Mouse (Mus musculus): ENCODE measurements around the gene Maml2. TPM values are rescaled to one million over a fixed set of nuclear protein-coding genes. Genes with fewer than 3 reads are reported as not detected.
A peak's percentile ranks its signal among the peaks of the same experiment; 100 is the strongest.

Maml2 gene
- polyA plus RNA-seq, 1 experiment from 2014 or later, result 10.0 TPM

DNA sequence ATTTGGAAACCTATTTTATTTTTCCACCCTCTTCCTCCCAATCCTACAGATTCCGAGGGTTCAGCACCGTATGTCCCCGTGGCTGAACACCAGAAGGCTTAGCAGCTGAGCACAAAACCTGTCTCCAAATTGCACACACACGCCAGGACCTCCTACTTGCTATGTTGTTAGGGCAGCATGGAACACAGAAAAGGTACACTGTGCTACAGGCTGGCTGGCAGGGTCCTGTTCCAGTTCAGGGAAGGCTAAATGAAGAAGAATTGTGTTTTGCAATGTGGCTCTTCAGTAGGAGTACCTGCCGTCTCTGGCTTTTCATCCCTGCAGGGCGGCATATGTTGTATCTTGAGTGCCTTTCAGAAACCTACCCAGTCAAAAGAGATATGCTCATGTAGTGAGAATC, 300.0 kb downstream of the Maml2 start:
- Histone ChIP-seq H3K27ac (no peak overlapping the region), H3K9me3 (replicated peaks; ENCODE audit: low read length) (no peaks in the 10 kb centered on the region), H3K9ac (ENCODE audit: low read depth, low read length) (no peak overlapping the region), H3K4me1 (replicated peaks; ENCODE audit: insufficient read depth, low read length) (no peaks in the 10 kb centered on the region), H3K4me2 (ENCODE audit: low read length) (no peak overlapping the region), H3K4me3 (replicated peaks; ENCODE audit: low read depth, low read length) (no peak overlapping the region), H3K36me3 (ENCODE audit: insufficient read depth, low read length) (no peaks in the 10 kb centered on the region), H3K27me3 (ENCODE audit: insufficient read depth, low read length) (no peaks in the 10 kb centered on the region)
- DNase-seq (ENCODE audit: low spot score), result no peak
- ATAC-seq (replicated peaks; ENCODE audit: low FRiP score, low read depth), result no peak
- no peak for TF ChIP-seq CTCF (IDR thresholded peaks at IDR 0.05; ENCODE audit: low read depth)
- 86% methylated on average over 6 of the region's 6 CpGs for WGBS

DNA sequence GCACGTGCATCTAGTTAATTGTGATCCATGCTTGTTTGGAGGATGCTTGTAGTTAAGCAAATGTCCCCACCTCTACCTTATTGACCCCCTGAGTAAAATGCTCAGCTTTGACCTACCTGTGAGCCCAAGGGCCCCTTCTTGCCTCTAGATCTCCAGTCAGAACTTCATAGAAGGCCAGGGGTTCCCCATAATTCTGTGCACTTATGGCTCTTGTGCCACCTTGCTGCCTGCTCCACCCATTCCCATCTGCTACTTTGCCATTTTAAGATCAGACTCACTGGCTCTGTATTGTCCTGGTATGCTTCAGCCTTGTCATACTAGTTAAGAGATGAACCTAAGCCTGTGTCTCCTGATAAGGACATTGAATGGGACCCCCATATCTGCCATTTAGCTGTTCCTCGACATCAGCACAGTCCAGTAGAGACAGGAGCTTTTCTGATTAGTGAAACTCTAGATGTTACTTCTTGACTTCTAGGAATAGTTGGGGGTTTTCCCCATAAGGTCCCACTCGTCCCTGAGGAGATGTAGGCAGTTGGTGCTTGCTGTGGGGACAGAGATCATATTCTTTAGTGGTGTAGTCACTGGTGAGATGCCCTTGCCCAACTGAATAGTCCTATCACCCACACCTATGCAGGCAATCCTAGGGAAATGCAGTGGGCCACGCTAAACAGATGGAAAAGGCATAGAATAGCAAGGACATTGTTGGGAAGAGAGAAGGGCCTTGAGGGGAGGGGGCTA, 301.0 kb downstream of the Maml2 start:
- Histone ChIP-seq H3K27ac (no peak overlapping the region), H3K4me1 (replicated peaks; ENCODE audit: insufficient read depth, low read length) (no peaks in the 10 kb centered on the region), H3K9me3 (replicated peaks; ENCODE audit: low read length) (no peaks in the 10 kb centered on the region), H3K36me3 (ENCODE audit: insufficient read depth, low read length) (no peaks in the 10 kb centered on the region), H3K27me3 (ENCODE audit: insufficient read depth, low read length) (no peaks in the 10 kb centered on the region), H3K4me3 (replicated peaks; ENCODE audit: low read depth, low read length) (no peak overlapping the region), H3K4me2 (ENCODE audit: low read length) (no peak overlapping the region), H3K9ac (ENCODE audit: low read depth, low read length) (no peak overlapping the region)
- no peak for TF ChIP-seq CTCF (IDR thresholded peaks at IDR 0.05; ENCODE audit: low read depth)
- no peak for ATAC-seq (replicated peaks; ENCODE audit: low FRiP score, low read depth)
- no peak for DNase-seq (ENCODE audit: low spot score)
- 78% methylated on average over 4 of the region's 4 CpGs for WGBS

- TF ChIP-seq CTCF (IDR thresholded peaks at IDR 0.05; ENCODE audit: low read depth), result no peak
Observed at GRCm38 (mm10) chr9:13599334-13599614, 301.5 kb downstream of the Maml2 start.

DNA sequence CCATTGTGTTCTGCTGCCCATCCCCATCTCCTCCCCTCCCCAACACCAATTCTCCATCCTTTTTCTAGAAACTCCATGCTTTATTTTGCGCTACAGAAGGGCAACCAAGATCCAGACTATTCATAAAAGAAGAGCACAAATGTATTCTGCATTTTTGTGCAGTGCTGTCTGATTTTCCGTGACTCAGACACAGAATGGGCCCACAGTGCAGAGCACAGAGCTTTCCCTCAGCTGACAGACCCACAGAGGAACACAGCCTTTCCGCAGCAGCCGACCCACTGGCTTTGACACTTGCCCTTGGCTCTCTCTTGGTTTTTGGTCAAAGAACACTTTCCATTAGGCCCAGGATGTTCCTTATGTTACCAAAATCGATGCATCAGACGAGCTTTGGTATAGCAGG, 302.0 kb downstream of the Maml2 start:
- TF ChIP-seq CTCF (IDR thresholded peaks at IDR 0.05; ENCODE audit: low read depth), result no peak
- no peak overlapping the region for H3K9ac ChIP-seq (ENCODE audit: low read depth, low read length)
- no peak overlapping the region for H3K4me3 ChIP-seq (replicated peaks; ENCODE audit: low read depth, low read length)
- no peaks in the 10 kb centered on the region for H3K9me3 ChIP-seq (replicated peaks; ENCODE audit: low read length)
- ATAC-seq (replicated peaks; ENCODE audit: low FRiP score, low read depth), result no peak
- no peak overlapping the region for H3K4me2 ChIP-seq (ENCODE audit: low read length)
- no peaks in the 10 kb centered on the region for H3K4me1 ChIP-seq (replicated peaks; ENCODE audit: insufficient read depth, low read length)
- H3K36me3 ChIP-seq (ENCODE audit: insufficient read depth, low read length), result no peaks in the 10 kb centered on the region
- 86% methylated on average over 6 of the region's 6 CpGs for WGBS
- H3K27me3 ChIP-seq (ENCODE audit: insufficient read depth, low read length), result no peaks in the 10 kb centered on the region
- DNase-seq (ENCODE audit: low spot score), result no peak
- H3K27ac ChIP-seq, result no peak overlapping the region

More at GRCm38 (mm10) chr9:13599334-13599614, 301.5 kb downstream of the Maml2 start:
- WGBS, result 82% methylated on average over 3 of the region's 3 CpGs
- Histone ChIP-seq H3K4me3 (replicated peaks; ENCODE audit: low read depth, low read length) (no peak overlapping the region), H3K4me2 (ENCODE audit: low read length) (no peak overlapping the region), H3K9me3 (replicated peaks; ENCODE audit: low read length) (no peaks in the 10 kb centered on the region), H3K27ac (no peak overlapping the region), H3K36me3 (ENCODE audit: insufficient read depth, low read length) (no peaks in the 10 kb centered on the region), H3K4me1 (replicated peaks; ENCODE audit: insufficient read depth, low read length) (no peaks in the 10 kb centered on the region), H3K27me3 (ENCODE audit: insufficient read depth, low read length) (no peaks in the 10 kb centered on the region), H3K9ac (ENCODE audit: low read depth, low read length) (no peak overlapping the region)
- DNase-seq (ENCODE audit: low spot score), result no peak
- no peak for ATAC-seq (replicated peaks; ENCODE audit: low FRiP score, low read depth)

GRCm38 (mm10) chr9:13601729-13602128, 304.0 kb downstream of the Maml2 start:
- ATAC-seq (replicated peaks; ENCODE audit: low FRiP score, low read depth) (no peak), DNase-seq (ENCODE audit: low spot score) (no peak)
- Histone ChIP-seq H3K27ac (no peak overlapping the region), H3K9ac (ENCODE audit: low read depth, low read length) (no peak overlapping the region), H3K36me3 (ENCODE audit: insufficient read depth, low read length) (no peaks in the 10 kb centered on the region), H3K27me3 (ENCODE audit: insufficient read depth, low read length) (no peaks in the 10 kb centered on the region), H3K4me1 (replicated peaks; ENCODE audit: insufficient read depth, low read length) (no peaks in the 10 kb centered on the region), H3K4me2 (ENCODE audit: low read length) (no peak overlapping the region), H3K9me3 (replicated peaks; ENCODE audit: low read length) (no peaks in the 10 kb centered on the region), H3K4me3 (replicated peaks; ENCODE audit: low read depth, low read length) (no peak overlapping the region)
- WGBS, result 83% methylated on average over 3 of the region's 3 CpGs
- no peak for TF ChIP-seq CTCF (IDR thresholded peaks at IDR 0.05; ENCODE audit: low read depth)

- Histone ChIP-seq H3K36me3 (ENCODE audit: insufficient read depth, low read length) (no peaks in the 10 kb centered on the region), H3K4me2 (ENCODE audit: low read length) (no peak overlapping the region), H3K27me3 (ENCODE audit: insufficient read depth, low read length) (no peaks in the 10 kb centered on the region), H3K4me1 (replicated peaks; ENCODE audit: insufficient read depth, low read length) (no peaks in the 10 kb centered on the region), H3K4me3 (replicated peaks; ENCODE audit: low read depth, low read length) (no peak overlapping the region), H3K9ac (ENCODE audit: low read depth, low read length) (no peak overlapping the region), H3K27ac (no peak overlapping the region), H3K9me3 (replicated peaks; ENCODE audit: low read length) (no peaks in the 10 kb centered on the region)
- 69% methylated on average over 8 of the region's 8 CpGs for WGBS
- DNase-seq (ENCODE audit: low spot score), result peak; percentile 23
- ATAC-seq (replicated peaks; ENCODE audit: low FRiP score, low read depth), result no peak
- no peak for TF ChIP-seq CTCF (IDR thresholded peaks at IDR 0.05; ENCODE audit: low read depth)
Observed at GRCm38 (mm10) chr9:13603533-13604143, 305.9 kb downstream of the Maml2 start.
